Mouse (Mus musculus): ENCODE measurements around the gene Rras2. TPM values are rescaled to one million over a fixed set of nuclear protein-coding genes. Genes with fewer than 3 reads are reported as not detected.
A peak's percentile ranks its signal among the peaks of the same experiment; 100 is the strongest.

The Rras2 gene
- polyA plus RNA-seq, 1 experiment from 2014 or later = 47.1 TPM

GRCm38 (mm10) chr7:114058166-114058565 is 59.4 kb downstream of the Rras2 start:
- no peak overlapping the region for H3K9ac ChIP-seq
- ATAC-seq (ENCODE audit: insufficient read depth) = no peak
- H3K27ac ChIP-seq (ENCODE audit: low read depth) = no peak overlapping the region
- no peak for DNase-seq
- WGBS = 83% methylated on average over 16 of the region's 16 CpGs
- no peaks in the 10 kb centered on the region for H3K9me3 ChIP-seq (ENCODE audit: low read depth, low read length)
- H3K4me3 ChIP-seq (ENCODE audit: low read depth, low read length) = no peak overlapping the region
- H3K27me3 ChIP-seq (ENCODE audit: insufficient read depth, low read length) = no peaks in the 10 kb centered on the region
- peaks cover 14% of the 10 kb centered on the region; the same call in 1 of the 2 replicates for H3K36me3 ChIP-seq (ENCODE audit: insufficient read depth)
- TF ChIP-seq CTCF (IDR thresholded peaks at IDR 0.05; ENCODE audit: low read depth) = no peak
- no peak overlapping the region for H3K4me2 ChIP-seq
- H3K4me1 ChIP-seq (ENCODE audit: insufficient read depth) = no peaks in the 10 kb centered on the region

- Histone ChIP-seq H3K4me3 (ENCODE audit: low read depth, low read length) (no peak overlapping the region), H3K36me3 (ENCODE audit: insufficient read depth) (peaks cover 14% of the 10 kb centered on the region; the same call in 1 of the 2 replicates), H3K27me3 (ENCODE audit: insufficient read depth, low read length) (no peaks in the 10 kb centered on the region), H3K9ac (no peak overlapping the region), H3K4me1 (ENCODE audit: insufficient read depth) (no peaks in the 10 kb centered on the region), H3K9me3 (ENCODE audit: low read depth, low read length) (no peaks in the 10 kb centered on the region), H3K4me2 (no peak overlapping the region), H3K27ac (ENCODE audit: low read depth) (no peak overlapping the region)
- no peak for TF ChIP-seq CTCF (IDR thresholded peaks at IDR 0.05; ENCODE audit: low read depth)
- no peak for ATAC-seq (ENCODE audit: insufficient read depth)
- whole genome bisulfite sequencing = 48% methylated on average over 4 of the region's 4 CpGs
- DNase-seq = no peak
Observed at GRCm38 (mm10) chr7:114053720-114054119, 63.9 kb downstream of the Rras2 start.

GRCm38 (mm10) chr7:114045814-114046213 is 71.8 kb downstream of the Rras2 start:
- DNase-seq (no peak), ATAC-seq (ENCODE audit: insufficient read depth) (no peak)
- no peak for TF ChIP-seq CTCF (IDR thresholded peaks at IDR 0.05; ENCODE audit: low read depth)
- no peak overlapping the region for H3K4me2 ChIP-seq
- no peak overlapping the region for H3K4me3 ChIP-seq (ENCODE audit: low read depth, low read length)
- no peak overlapping the region for H3K27ac ChIP-seq (ENCODE audit: low read depth)
- 75% methylated on average over 2 of the region's 2 CpGs for WGBS
- peaks cover 7% of the 10 kb centered on the region for H3K36me3 ChIP-seq (ENCODE audit: insufficient read depth)
- H3K9me3 ChIP-seq (ENCODE audit: low read depth, low read length) = no peaks in the 10 kb centered on the region
- no peaks in the 10 kb centered on the region for H3K27me3 ChIP-seq (ENCODE audit: insufficient read depth, low read length)
- no peak overlapping the region for H3K9ac ChIP-seq
- no peaks in the 10 kb centered on the region for H3K4me1 ChIP-seq (ENCODE audit: insufficient read depth)

GRCm38 (mm10) chr7:114043929-114044549 is 73.5 kb downstream of the Rras2 start:
- no peaks in the 10 kb centered on the region for H3K4me1 ChIP-seq (ENCODE audit: insufficient read depth)
- no peak overlapping the region for H3K9ac ChIP-seq
- no peaks in the 10 kb centered on the region for H3K9me3 ChIP-seq (ENCODE audit: low read depth, low read length)
- DNase-seq (no peak), ATAC-seq (ENCODE audit: insufficient read depth) (no peak)
- TF ChIP-seq CTCF (IDR thresholded peaks at IDR 0.05; ENCODE audit: low read depth) = no peak
- no peak overlapping the region for H3K27ac ChIP-seq (ENCODE audit: low read depth)
- WGBS = 48% methylated on average over 6 of the region's 6 CpGs
- H3K4me3 ChIP-seq (ENCODE audit: low read depth, low read length) = no peak overlapping the region
- peaks cover 16% of the 10 kb centered on the region for H3K36me3 ChIP-seq (ENCODE audit: insufficient read depth)
- H3K4me2 ChIP-seq = no peak overlapping the region
- no peaks in the 10 kb centered on the region for H3K27me3 ChIP-seq (ENCODE audit: insufficient read depth, low read length)

GRCm38 (mm10) chr7:114042973-114043928 is 74.3 kb downstream of the Rras2 start:
- ATAC-seq (ENCODE audit: insufficient read depth) = peak; percentile 68
- Histone ChIP-seq H3K27ac (ENCODE audit: low read depth) (no peak overlapping the region), H3K4me1 (ENCODE audit: insufficient read depth) (no peaks in the 10 kb centered on the region), H3K4me2 (no peak overlapping the region), H3K9me3 (ENCODE audit: low read depth, low read length) (no peaks in the 10 kb centered on the region), H3K9ac (no peak overlapping the region), H3K4me3 (ENCODE audit: low read depth, low read length) (no peak overlapping the region), H3K27me3 (ENCODE audit: insufficient read depth, low read length) (no peaks in the 10 kb centered on the region), H3K36me3 (ENCODE audit: insufficient read depth) (peaks cover 16% of the 10 kb centered on the region)
- TF ChIP-seq CTCF (IDR thresholded peaks at IDR 0.05; ENCODE audit: low read depth) = no peak
- peak; percentile 56 for DNase-seq
- 75% methylated on average over 26 of the region's 26 CpGs for WGBS

GRCm38 (mm10) chr7:114041349-114041748 is 76.2 kb downstream of the Rras2 start:
- H3K4me3 ChIP-seq (ENCODE audit: low read depth, low read length) = no peak overlapping the region
- no peak overlapping the region for H3K27ac ChIP-seq (ENCODE audit: low read depth)
- peaks cover 13% of the 10 kb centered on the region for H3K36me3 ChIP-seq (ENCODE audit: insufficient read depth)
- no peaks in the 10 kb centered on the region for H3K4me1 ChIP-seq (ENCODE audit: insufficient read depth)
- 87% methylated on average over 4 of the region's 4 CpGs for WGBS
- ATAC-seq (ENCODE audit: insufficient read depth) (no peak), DNase-seq (no peak)
- no peak overlapping the region for H3K4me2 ChIP-seq
- H3K9me3 ChIP-seq (ENCODE audit: low read depth, low read length) = no peaks in the 10 kb centered on the region
- no peak overlapping the region for H3K9ac ChIP-seq
- H3K27me3 ChIP-seq (ENCODE audit: insufficient read depth, low read length) = no peaks in the 10 kb centered on the region
- no peak for TF ChIP-seq CTCF (IDR thresholded peaks at IDR 0.05; ENCODE audit: low read depth)

- no peak overlapping the region for H3K27ac ChIP-seq (ENCODE audit: low read depth)
- no peaks in the 10 kb centered on the region for H3K9me3 ChIP-seq (ENCODE audit: low read depth, low read length)
- H3K4me3 ChIP-seq (ENCODE audit: low read depth, low read length) = no peak overlapping the region
- H3K36me3 ChIP-seq (ENCODE audit: insufficient read depth) = peaks cover 10% of the 10 kb centered on the region
- no peak overlapping the region for H3K4me2 ChIP-seq
- no peak overlapping the region for H3K9ac ChIP-seq
- H3K27me3 ChIP-seq (ENCODE audit: insufficient read depth, low read length) = no peaks in the 10 kb centered on the region
- DNase-seq (no peak), ATAC-seq (ENCODE audit: insufficient read depth) (no peak)
- 79% methylated on average over 4 of the region's 4 CpGs for WGBS
- no peaks in the 10 kb centered on the region for H3K4me1 ChIP-seq (ENCODE audit: insufficient read depth)
- TF ChIP-seq CTCF (IDR thresholded peaks at IDR 0.05; ENCODE audit: low read depth) = no peak
Observed at GRCm38 (mm10) chr7:114037237-114037636, 80.3 kb downstream of the Rras2 start.
